Mouse (Mus musculus): Measurements from ENCODE around the gene Atp5j2. TPM values are rescaled to one million over a fixed set of nuclear protein-coding genes. Genes with fewer than 3 reads are reported as not detected.

Atp5j2 gene
- polyA plus RNA-seq, 1 experiment = 316 TPM

- Histone ChIP-seq H3K27me3 (ENCODE audit: control insufficient read depth, insufficient read depth, low read length, poor library complexity, severe bottlenecking) (no peaks in the 10 kb centered on the region), H3K9me3 (replicated peaks; ENCODE audit: control insufficient read depth, insufficient read depth, low read length, poor library complexity, severe bottlenecking) (no peaks in the 10 kb centered on the region), H3K4me3 (ENCODE audit: low read depth, low read length) (no peak overlapping the region), H3K9ac (ENCODE audit: low read depth, poor library complexity, severe bottlenecking) (no peak overlapping the region), H3K4me1 (ENCODE audit: control insufficient read depth, insufficient read depth, low read length) (no peaks in the 10 kb centered on the region), H3K36me3 (ENCODE audit: control insufficient read depth, insufficient read depth, low read length, poor library complexity, severe bottlenecking) (peaks cover 9% of the 10 kb centered on the region), H3K27ac (ENCODE audit: insufficient read depth, low read length) (no peak overlapping the region)
- no peak for TF ChIP-seq POLR2A (IDR thresholded peaks at IDR 0.05; ENCODE audit: insufficient read depth, low read length)
- TF ChIP-seq EP300 (IDR thresholded peaks at IDR 0.05; ENCODE audit: insufficient read depth, low read depth, low read length) = no peak
- no peak for TF ChIP-seq CTCF (IDR thresholded peaks at IDR 0.05; ENCODE audit: low read depth, low read length)
Measured at GRCm38 (mm10) chr5:145207954-145208353, 16.1 kb upstream of the Atp5j2 start.

- Histone ChIP-seq H3K27ac (ENCODE audit: insufficient read depth, low read length) (no peak overlapping the region), H3K4me1 (ENCODE audit: control insufficient read depth, insufficient read depth, low read length) (no peaks in the 10 kb centered on the region), H3K4me3 (ENCODE audit: low read depth, low read length) (no peak overlapping the region), H3K9ac (ENCODE audit: low read depth, poor library complexity, severe bottlenecking) (no peak overlapping the region), H3K36me3 (ENCODE audit: control insufficient read depth, insufficient read depth, low read length, poor library complexity, severe bottlenecking) (peaks cover 7% of the 10 kb centered on the region), H3K9me3 (replicated peaks; ENCODE audit: control insufficient read depth, insufficient read depth, low read length, poor library complexity, severe bottlenecking) (no peaks in the 10 kb centered on the region), H3K27me3 (ENCODE audit: control insufficient read depth, insufficient read depth, low read length, poor library complexity, severe bottlenecking) (no peaks in the 10 kb centered on the region)
- no peak for TF ChIP-seq CTCF (IDR thresholded peaks at IDR 0.05; ENCODE audit: low read depth, low read length)
- no peak for TF ChIP-seq EP300 (IDR thresholded peaks at IDR 0.05; ENCODE audit: insufficient read depth, low read depth, low read length)
- no peak for TF ChIP-seq POLR2A (IDR thresholded peaks at IDR 0.05; ENCODE audit: insufficient read depth, low read length)
Measured at GRCm38 (mm10) chr5:145207385-145207784, 15.5 kb upstream of the Atp5j2 start.

GRCm38 (mm10) chr5:145205041-145205440 is 13.2 kb upstream of the Atp5j2 start:
- Histone ChIP-seq H3K27ac (ENCODE audit: insufficient read depth, low read length) (no peak overlapping the region), H3K4me1 (ENCODE audit: control insufficient read depth, insufficient read depth, low read length) (no peaks in the 10 kb centered on the region), H3K9ac (ENCODE audit: low read depth, poor library complexity, severe bottlenecking) (peak overlapping the region; percentile 59), H3K9me3 (replicated peaks; ENCODE audit: control insufficient read depth, insufficient read depth, low read length, poor library complexity, severe bottlenecking) (no peaks in the 10 kb centered on the region), H3K4me3 (ENCODE audit: low read depth, low read length) (peak overlapping the region; percentile 57), H3K27me3 (ENCODE audit: control insufficient read depth, insufficient read depth, low read length, poor library complexity, severe bottlenecking) (no peaks in the 10 kb centered on the region), H3K36me3 (ENCODE audit: control insufficient read depth, insufficient read depth, low read length, poor library complexity, severe bottlenecking) (no peaks in the 10 kb centered on the region)
- TF ChIP-seq CTCF (IDR thresholded peaks at IDR 0.05; ENCODE audit: low read depth, low read length) = no peak
- no peak for TF ChIP-seq POLR2A (IDR thresholded peaks at IDR 0.05; ENCODE audit: insufficient read depth, low read length)

DNA sequence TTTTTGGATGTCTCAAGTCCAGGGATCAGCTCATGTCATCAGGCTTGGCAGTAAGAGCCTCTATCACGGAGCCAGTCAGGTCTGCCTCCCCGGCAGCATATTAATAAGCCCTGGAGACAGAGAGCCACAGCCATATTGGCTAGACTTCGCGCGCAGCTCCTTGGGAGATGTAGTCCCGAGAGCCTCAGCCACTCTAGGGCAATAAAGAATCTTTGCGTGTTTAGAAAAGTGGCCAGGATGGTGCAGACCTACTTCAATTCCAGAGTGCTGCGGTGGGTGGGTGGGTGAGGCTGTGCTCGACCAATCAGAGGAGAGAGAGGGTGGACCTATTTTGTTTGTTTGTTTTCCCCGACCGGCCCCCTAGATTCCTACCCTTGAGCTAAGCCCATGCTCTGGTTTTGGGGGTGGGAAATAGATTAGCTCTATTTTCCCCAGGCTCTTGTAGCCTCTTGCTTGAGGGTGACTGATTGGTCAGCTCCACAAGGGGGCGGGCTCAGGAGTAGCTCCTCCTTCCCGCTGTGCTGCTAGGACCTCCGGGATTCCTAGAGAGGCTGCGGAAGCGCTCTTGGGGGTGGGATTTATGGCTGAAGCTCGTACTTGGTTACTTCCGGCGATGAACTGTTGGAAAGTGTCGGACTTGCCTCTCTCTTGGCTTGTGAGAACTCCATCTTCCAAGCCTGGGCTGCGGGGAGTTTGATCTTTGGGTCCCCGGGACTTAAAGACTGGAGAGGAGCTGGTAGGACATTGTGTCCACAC is 12.3 kb upstream of the Atp5j2 start, which contains the start of gene Zkscan5:
TSS of gene Zkscan5 (plus strand) at position 627 of the 756 bp plus-strand sequence.
- TF ChIP-seq POLR2A (IDR thresholded peaks at IDR 0.05; ENCODE audit: insufficient read depth, low read length) (peak; percentile 34), EP300 (IDR thresholded peaks at IDR 0.05; ENCODE audit: insufficient read depth, low read depth, low read length) (0 out of 2 replicates have a peak, but pooled peaks have one; percentile 3), CTCF (IDR thresholded peaks at IDR 0.05; ENCODE audit: low read depth, low read length) (no peak)
- H3K27ac ChIP-seq (ENCODE audit: insufficient read depth, low read length) = peak within 1 kb of the TSS; percentile 78
- no peaks in the 10 kb centered on the region for H3K9me3 ChIP-seq (replicated peaks; ENCODE audit: control insufficient read depth, insufficient read depth, low read length, poor library complexity, severe bottlenecking)
- H3K27me3 ChIP-seq (ENCODE audit: control insufficient read depth, insufficient read depth, low read length, poor library complexity, severe bottlenecking) = no peaks in the 10 kb centered on the region
- no peaks in the 10 kb centered on the region for H3K36me3 ChIP-seq (ENCODE audit: control insufficient read depth, insufficient read depth, low read length, poor library complexity, severe bottlenecking)
- H3K4me1 ChIP-seq (ENCODE audit: control insufficient read depth, insufficient read depth, low read length) = no peaks in the 10 kb centered on the region
- peak within 1 kb of the TSS; percentile 78 for H3K9ac ChIP-seq (ENCODE audit: low read depth, poor library complexity, severe bottlenecking)
- peak within 1 kb of the TSS; percentile 94 for H3K4me3 ChIP-seq (ENCODE audit: low read depth, low read length)

DNA sequence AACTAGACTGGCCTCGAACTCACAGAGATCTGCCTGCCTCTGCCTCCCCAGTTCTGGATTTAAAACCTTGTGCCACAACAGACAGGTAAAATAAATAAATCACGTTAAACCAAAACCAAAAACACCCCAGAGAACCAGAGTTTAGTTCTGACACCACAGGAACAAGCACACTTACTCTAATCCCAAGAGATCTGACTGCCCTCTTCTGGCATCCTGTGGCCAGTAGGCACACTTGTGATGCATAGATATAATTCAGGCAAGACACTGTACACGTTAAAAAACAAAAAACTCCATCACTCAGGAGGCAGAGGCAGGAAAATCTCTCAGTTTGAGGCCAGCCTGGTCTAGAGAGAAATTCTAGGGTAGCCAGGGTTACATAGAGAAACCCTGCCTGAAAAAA is 10.6 kb upstream of the Atp5j2 start:
- no peak overlapping the region for H3K4me3 ChIP-seq (ENCODE audit: low read depth, low read length)
- TF ChIP-seq EP300 (IDR thresholded peaks at IDR 0.05; ENCODE audit: insufficient read depth, low read depth, low read length) = no peak
- TF ChIP-seq CTCF (IDR thresholded peaks at IDR 0.05; ENCODE audit: low read depth, low read length) = no peak
- no peak for TF ChIP-seq POLR2A (IDR thresholded peaks at IDR 0.05; ENCODE audit: insufficient read depth, low read length)
- H3K9me3 ChIP-seq (replicated peaks; ENCODE audit: control insufficient read depth, insufficient read depth, low read length, poor library complexity, severe bottlenecking) = no peaks in the 10 kb centered on the region
- H3K9ac ChIP-seq (ENCODE audit: low read depth, poor library complexity, severe bottlenecking) = no peak overlapping the region
- no peaks in the 10 kb centered on the region for H3K4me1 ChIP-seq (ENCODE audit: control insufficient read depth, insufficient read depth, low read length)
- H3K27ac ChIP-seq (ENCODE audit: insufficient read depth, low read length) = no peak overlapping the region
- H3K36me3 ChIP-seq (ENCODE audit: control insufficient read depth, insufficient read depth, low read length, poor library complexity, severe bottlenecking) = no peaks in the 10 kb centered on the region
- no peaks in the 10 kb centered on the region for H3K27me3 ChIP-seq (ENCODE audit: control insufficient read depth, insufficient read depth, low read length, poor library complexity, severe bottlenecking)

- H3K27ac ChIP-seq (ENCODE audit: insufficient read depth, low read length) = no peak within 1 kb of the TSS
- peak within 1 kb of the TSS; percentile 60 for H3K9ac ChIP-seq (ENCODE audit: low read depth, poor library complexity, severe bottlenecking)
- peak within 1 kb of the TSS; percentile 99 for H3K4me3 ChIP-seq (ENCODE audit: low read depth, low read length)
- no peaks in the 10 kb centered on the region for H3K36me3 ChIP-seq (ENCODE audit: control insufficient read depth, insufficient read depth, low read length, poor library complexity, severe bottlenecking)
- no peaks in the 10 kb centered on the region for H3K27me3 ChIP-seq (ENCODE audit: control insufficient read depth, insufficient read depth, low read length, poor library complexity, severe bottlenecking)
- no peaks in the 10 kb centered on the region for H3K9me3 ChIP-seq (replicated peaks; ENCODE audit: control insufficient read depth, insufficient read depth, low read length, poor library complexity, severe bottlenecking)
- no peaks in the 10 kb centered on the region for H3K4me1 ChIP-seq (ENCODE audit: control insufficient read depth, insufficient read depth, low read length)
- TF ChIP-seq CTCF (IDR thresholded peaks at IDR 0.05; ENCODE audit: low read depth, low read length) (no peak), POLR2A (IDR thresholded peaks at IDR 0.05; ENCODE audit: insufficient read depth, low read length) (peak; percentile 46), EP300 (IDR thresholded peaks at IDR 0.05; ENCODE audit: insufficient read depth, low read depth, low read length) (no peak)
Measured at GRCm38 (mm10) chr5:145201321-145201991, 9.6 kb upstream of the Atp5j2 start, which contains the start of gene Zkscan14. Zkscan14 (minus strand) TSS chr5:145201868.
